8 mouse cellular contexts compared by ENCODE assay signal in the genomic region with DNA sequence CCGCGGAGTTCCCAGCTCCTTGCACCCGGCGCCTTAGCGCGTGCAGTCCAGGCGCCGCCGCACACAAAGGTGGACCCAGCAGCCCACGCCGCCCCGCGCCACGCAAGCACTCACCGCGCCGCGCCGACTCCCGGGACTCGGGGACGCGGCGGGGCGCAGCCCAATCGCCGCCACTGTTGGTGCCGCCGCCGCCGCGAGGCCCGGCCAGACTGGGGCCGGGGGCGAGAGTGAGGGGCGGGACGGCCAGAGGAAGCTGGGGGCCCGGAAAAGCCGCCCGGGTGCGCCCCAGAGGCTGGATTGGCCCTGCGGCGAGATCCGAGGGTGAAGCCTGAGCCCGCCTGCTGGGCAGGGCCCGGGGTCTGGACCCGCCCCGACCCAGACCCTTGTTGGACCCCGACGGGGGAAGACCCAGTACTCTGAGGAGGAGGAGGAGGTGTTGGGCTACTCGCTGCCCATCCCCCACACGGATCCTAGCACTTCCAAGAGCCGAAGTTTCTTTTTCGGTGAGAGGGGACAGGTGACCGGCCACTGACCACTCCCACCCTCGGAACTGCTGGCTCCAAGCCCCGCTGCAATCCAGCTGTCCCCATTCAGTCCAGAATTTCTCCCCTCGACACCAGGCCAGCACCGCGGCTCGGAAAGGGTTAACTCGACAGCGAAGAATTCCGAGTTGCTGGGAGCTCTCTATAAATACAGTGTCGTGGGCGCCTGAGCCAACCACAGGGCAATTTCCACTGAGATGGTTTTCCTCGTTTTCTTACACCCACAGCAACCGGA. TPM values are rescaled to one million over a fixed set of nuclear protein-coding genes. Genes with fewer than 3 reads are reported as not detected.
DNase-seq lines count a peak whose midpoint lies in the region; ATAC-seq and TF ChIP-seq lines count a peak whose summit lies in the region.

A gene (minus strand): TSS at position 530 of the 777 bp plus-strand sequence.

- DNase-seq in ES-CJ7 (ENCODE audit: low read depth, low spot score): peak; percentile 42
- peak; percentile 93 for DNase-seq in brain, adult 2 months (ENCODE audit: low read depth, low spot score)
- DNase-seq in forebrain, embryonic 11.5 days (ENCODE audit: low spot score): peak; percentile 83
- DNase-seq in kidney, postnatal 36 days: peak; percentile 36 to 72

- H3K36me3 ChIP-seq in forebrain, embryonic 11.5 days (ENCODE audit: control insufficient read depth, insufficient read depth, low read length): no peaks in the 10 kb centered on the region
- H3K36me3 ChIP-seq in heart, embryonic 14.5 days (ENCODE audit: control insufficient read depth, insufficient read depth, low read length): no peaks in the 10 kb centered on the region
- no peaks in the 10 kb centered on the region for H3K36me3 ChIP-seq in liver, embryonic 15.5 days (replicated peaks)

- TF ChIP-seq CTCF in olfactory bulb, adult 2 months (IDR thresholded peaks at IDR 0.05; ENCODE audit: insufficient read depth, low read depth, low read length): no peak

- peak within 1 kb of the TSS; percentile 61 for H3K4me3 ChIP-seq in forebrain, embryonic 11.5 days (ENCODE audit: low read depth, low read length)
- H3K4me3 ChIP-seq in heart, embryonic 14.5 days (ENCODE audit: control insufficient read depth in 1 of 2, insufficient read depth in 1 of 2, low read depth in 1 of 2, low read length in 2 of 2): peak within 1 kb of the TSS; percentile 95 to 98
- H3K4me3 ChIP-seq in liver, embryonic 15.5 days (replicated peaks): peak within 1 kb of the TSS; percentile 59
- peak within 1 kb of the TSS; percentile 55 for H3K4me3 ChIP-seq in olfactory bulb, adult 2 months (ENCODE audit: insufficient read depth, low read depth, low read length)

- peak within 1 kb of the TSS; percentile 84 for H3K4me2 ChIP-seq in forebrain, embryonic 11.5 days (ENCODE audit: low read depth, low read length, severe bottlenecking)
- peak within 1 kb of the TSS; percentile 89 for H3K4me2 ChIP-seq in heart, embryonic 14.5 days (ENCODE audit: low read length)
- H3K4me2 ChIP-seq in liver, embryonic 15.5 days: peak within 1 kb of the TSS; percentile 75

- peak within 1 kb of the TSS; percentile 74 for H3K27ac ChIP-seq in forebrain, embryonic 11.5 days (ENCODE audit: low read depth, low read length)
- H3K27ac ChIP-seq in heart, embryonic 14.5 days (replicated peaks in 1 of 2; ENCODE audit: control insufficient read depth in 1 of 2, insufficient read depth in 1 of 2, low read depth in 2 of 2, low read length in 2 of 2): peak within 1 kb of the TSS; percentile 86 to 96
- H3K27ac ChIP-seq in liver, embryonic 15.5 days (replicated peaks): no peak within 1 kb of the TSS
- H3K27ac ChIP-seq in olfactory bulb, adult 2 months (ENCODE audit: insufficient read depth, low read depth, low read length): peak within 1 kb of the TSS; percentile 83

- ATAC-seq in forebrain, embryonic 11.5 days (replicated peaks; ENCODE audit: low FRiP score): peak; percentile 78
- ATAC-seq in heart, embryonic 14.5 days (ENCODE audit: insufficient number of reproducible peaks, insufficient read depth, low FRiP score, low read depth): peak; percentile 68
- ATAC-seq in liver, embryonic 15.5 days (ENCODE audit: insufficient read depth): peak; percentile 42; the same call in 1 of the 2 replicates
- ATAC-seq in activated CD4-positive, CD25-positive, alpha-beta regulatory T cell, adult 4 months: no peak

- H3K4me1 ChIP-seq in forebrain, embryonic 11.5 days (replicated peaks; ENCODE audit: control insufficient read depth, insufficient read depth, low read length): peaks cover 3% of the 10 kb centered on the region
- H3K4me1 ChIP-seq in heart, embryonic 14.5 days (ENCODE audit: control insufficient read depth in 2 of 2, insufficient read depth in 2 of 2, low read length in 2 of 2): peaks cover 12 to 22% of the 10 kb centered on the region in 2 experiments
- H3K4me1 ChIP-seq in liver, embryonic 15.5 days (replicated peaks): peaks cover 25% of the 10 kb centered on the region
- peaks cover 16% of the 10 kb centered on the region for H3K4me1 ChIP-seq in olfactory bulb, adult 2 months (ENCODE audit: control insufficient read depth, insufficient read depth, low read length)

- TF ChIP-seq POLR2A in olfactory bulb, adult 2 months (IDR thresholded peaks at IDR 0.05; ENCODE audit: insufficient read depth, low read depth, low read length): peak; percentile 47

- WGBS in forebrain, embryonic 11.5 days: under 1% methylated on average over 53 of the region's 68 CpGs
- WGBS in heart, embryonic 14.5 days: under 1% methylated on average over 68 of the region's 68 CpGs
- under 1% methylated on average over 68 of the region's 68 CpGs for WGBS in liver, embryonic 15.5 days (ENCODE audit: insufficient replicate concordance)
- WGBS in olfactory bulb, adult 2 months: under 1% methylated on average over 68 of the region's 68 CpGs

- H3K27me3 ChIP-seq in forebrain, embryonic 11.5 days (ENCODE audit: control insufficient read depth, insufficient read depth, low read length): no peaks in the 10 kb centered on the region
- no peaks in the 10 kb centered on the region for H3K27me3 ChIP-seq in heart, embryonic 14.5 days (ENCODE audit: control insufficient read depth, insufficient read depth, low read length)
- peaks cover 83% of the 10 kb centered on the region for H3K27me3 ChIP-seq in liver, embryonic 15.5 days

- H3K9ac ChIP-seq in forebrain, embryonic 11.5 days (ENCODE audit: low read length): peak within 1 kb of the TSS; percentile 83
- H3K9ac ChIP-seq in heart, embryonic 14.5 days (ENCODE audit: low read length): peak within 1 kb of the TSS; percentile 97
- peak within 1 kb of the TSS; percentile 49 for H3K9ac ChIP-seq in liver, embryonic 15.5 days

- H3K9me3 ChIP-seq in forebrain, embryonic 11.5 days (ENCODE audit: control insufficient read depth, low read length): no peaks in the 10 kb centered on the region
- no peaks in the 10 kb centered on the region for H3K9me3 ChIP-seq in heart, embryonic 14.5 days (ENCODE audit: control insufficient read depth, low read length)
- H3K9me3 ChIP-seq in liver, embryonic 15.5 days (replicated peaks): no peaks in the 10 kb centered on the region

RNA-seq across cellular contexts. Expression of the gene that starts here (rescaled TPM):
- 34.7 and 35.8 TPM in 2 replicates for polyA plus RNA-seq in forebrain, embryonic 11.5 days (2014; fragmentation: Nextera tagmentation; extraction: Ambion mirVana)
- 30.9 and 31.0 TPM in 2 replicates for polyA plus RNA-seq in heart, embryonic 14.5 days (2014; fragmentation: Nextera tagmentation; extraction: Ambion mirVana)
- 1.4 and 1.5 TPM in 2 replicates for polyA plus RNA-seq in liver, embryonic 15.5 days (2015; fragmentation: Nextera tagmentation; extraction: Ambion mirVana)
- polyA plus RNA-seq in olfactory bulb, adult 2 months (2012; ENCODE audit: insufficient read depth, insufficient read length, low replicate concordance, missing spikeins): not detected in 2 replicates
- polyA plus RNA-seq in activated CD4-positive, CD25-positive, alpha-beta regulatory T cell, adult 4 months (2017; shearing (Covaris generic)): not detected

Comparison
In these comparisons a context has a peak if more than half of its experiments do, and no peak if none do; other contexts are left out.
1. RNA of the gene that starts here (polyA plus RNA-seq): 34.7 to 35.8 TPM in forebrain, embryonic 11.5 days and 30.9 to 31.0 TPM in heart, embryonic 14.5 days; 1.4 to 1.5 TPM in liver, embryonic 15.5 days, not detected in olfactory bulb, adult 2 months and not detected in activated CD4-positive, CD25-positive, alpha-beta regulatory T cell, adult 4 months; every median in the first group is over 10 times any median in the second.
2. DNase-seq: peak in every context shown above with its lines; median percentile 93 in brain, adult 2 months; 83 in forebrain, embryonic 11.5 days; 54 in kidney, postnatal 36 days; 42 in ES-CJ7.
3. Peak in every context shown above with its lines, with median percentiles within 50 percentile points of each other: H3K4me2 ChIP-seq, H3K4me3 ChIP-seq and H3K9ac ChIP-seq.